Mouse (Mus musculus) testis, adult 2 months (tissue): ENCODE results near the gene Dyrk3. TPM values are rescaled to one million over a fixed set of nuclear protein-coding genes. Genes with fewer than 3 reads are reported as not detected.

Experiments
- H3K27ac ChIP-seq: fragments of 200-500 bp; 2 replicates; pipeline ENCODE4 v1.5.1; 2012; ENCODE audit warnings: low read depth, low read length; ENCODE audit not compliant: control insufficient read depth, insufficient read depth
- H3K27me3 ChIP-seq: fragments of 200-500 bp; 2 replicates; pipeline ENCODE4 v1.6.1; 2012; ENCODE audit warnings: mild to moderate bottlenecking, low read length, moderate library complexity; ENCODE audit not compliant: control insufficient read depth, insufficient read depth
- H3K36me3 ChIP-seq: fragments of 200-500 bp; 2 replicates; pipeline ENCODE4 v1.6.1; 2012; ENCODE audit warnings: mild to moderate bottlenecking, low read length; ENCODE audit not compliant: control insufficient read depth, insufficient read depth
- H3K4me1 ChIP-seq: fragments of 200-500 bp; 2 replicates; pipeline ENCODE4 v1.6.1; 2012; ENCODE audit warnings: low read length; ENCODE audit not compliant: control insufficient read depth, insufficient read depth
- H3K4me3 ChIP-seq: fragments of 200-500 bp; 2 replicates; pipeline ENCODE4 v1.5.1; 2012; ENCODE audit warnings: low read depth, mild to moderate bottlenecking, low read length, moderate library complexity, mixed read lengths; ENCODE audit not compliant: control insufficient read depth
- CTCF ChIP-seq: fragments of 200-500 bp; IDR thresholded peaks from 2 replicates; pipeline ENCODE4 v1.5.1; 2012; ENCODE audit warnings: low read depth, mild to moderate bottlenecking, inconsistent platforms, low read length, moderate library complexity; ENCODE audit not compliant: control insufficient read depth, insufficient read depth, insufficient replicate concordance
- POLR2A ChIP-seq: fragments of 200-500 bp; IDR thresholded peaks from 2 replicates; pipeline ENCODE4 v1.6.1; 2012; ENCODE audit warnings: low read depth, mild to moderate bottlenecking, inconsistent platforms, low read length, moderate library complexity; ENCODE audit not compliant: control insufficient read depth
- polyA plus RNA-seq: library from polyadenylated mRNA; depleted of rRNA; stranded (reverse); fragments of >200 nt; gene quantifications from 2 replicates; pipeline ENCODE4 v1.2.3, GENCODE M21; 2012; rRNA removed

Gene Dyrk3
- polyA plus RNA-seq, 1 experiment: 102 TPM

GRCm38 (mm10) chr1:131083122-131083521 is 55.0 kb downstream of the Dyrk3 start:
- H3K4me1 ChIP-seq: peaks cover 3% of the 10 kb centered on the region; the same call in 1 of the 2 replicates
- H3K27ac ChIP-seq: no peak overlapping the region
- no peaks in the 10 kb centered on the region for H3K36me3 ChIP-seq
- TF ChIP-seq CTCF (no peak), POLR2A (no peak)
- H3K4me3 ChIP-seq: no peak overlapping the region
- H3K27me3 ChIP-seq: no peaks in the 10 kb centered on the region

GRCm38 (mm10) chr1:131080686-131081085 is 57.5 kb downstream of the Dyrk3 start:
- Histone ChIP-seq H3K27me3 (no peaks in the 10 kb centered on the region), H3K27ac (no peak overlapping the region), H3K36me3 (no peaks in the 10 kb centered on the region), H3K4me1 (peaks cover 3% of the 10 kb centered on the region; the same call in 1 of the 2 replicates), H3K4me3 (no peak overlapping the region)
- TF ChIP-seq CTCF (no peak), POLR2A (no peak)

GRCm38 (mm10) chr1:131079762-131080161 is 58.4 kb downstream of the Dyrk3 start:
- TF ChIP-seq CTCF: no peak
- TF ChIP-seq POLR2A: no peak
- Histone ChIP-seq H3K27ac (no peak overlapping the region), H3K27me3 (no peaks in the 10 kb centered on the region), H3K4me1 (peaks cover 3% of the 10 kb centered on the region; the same call in 1 of the 2 replicates), H3K4me3 (no peak overlapping the region), H3K36me3 (no peaks in the 10 kb centered on the region)

- Histone ChIP-seq H3K27me3 (no peaks in the 10 kb centered on the region), H3K27ac (no peak overlapping the region), H3K4me3 (no peak overlapping the region), H3K4me1 (peaks cover 4% of the 10 kb centered on the region; the same call in 1 of the 2 replicates), H3K36me3 (no peaks in the 10 kb centered on the region)
- TF ChIP-seq CTCF: no peak
- no peak for TF ChIP-seq POLR2A
These were observed 59.3 kb downstream of the Dyrk3 start for GRCm38 (mm10) chr1:131078761-131079330.

Other genes with a start within 250 kb of the Dyrk3 start
- gene Il20, start 226.9 kb downstream of the Dyrk3 start, polyA plus RNA-seq: not detected in 2 replicates
- not detected in 2 replicates for gene Il19, start 198.2 kb downstream of the Dyrk3 start, polyA plus RNA-seq
- gene Il10, start 118.5 kb downstream of the Dyrk3 start, polyA plus RNA-seq: not detected in 2 replicates
- gene Mapkapk2, start 40.5 kb downstream of the Dyrk3 start, polyA plus RNA-seq: 13.2 and 14.7 TPM in 2 replicates
- gene Eif2d, start 14.8 kb upstream of the Dyrk3 start, polyA plus RNA-seq: 18.1 and 18.4 TPM in 2 replicates
- 1.1 and 1.5 TPM in 2 replicates for gene Rassf5, start 106.9 kb upstream of the Dyrk3 start, polyA plus RNA-seq
- gene Ikbke, start 141.3 kb upstream of the Dyrk3 start, polyA plus RNA-seq: 1.4 and 1.9 TPM in 2 replicates